Mouse (Mus musculus) G1E (cell line): ENCODE data around the gene Agtrap.

Experiments
- CTCF ChIP-seq: IDR thresholded peaks from 2 replicates; pipeline ENCODE4 v1.5.1; 2012; ENCODE audit warnings: low read depth, low read length, inconsistent platforms, mixed read lengths
- GATA1 ChIP-seq: IDR thresholded peaks from 2 replicates; pipeline ENCODE4 v1.6.1; 2012; ENCODE audit warnings: borderline replicate concordance, low read length, inconsistent platforms, mixed read lengths
- TAL1 ChIP-seq: conservative IDR thresholded peaks from 2 replicates; pipeline ENCODE4 v1.6.1; 2012; ENCODE audit warnings: low read depth, low read length, inconsistent platforms, mixed read lengths

DNA sequence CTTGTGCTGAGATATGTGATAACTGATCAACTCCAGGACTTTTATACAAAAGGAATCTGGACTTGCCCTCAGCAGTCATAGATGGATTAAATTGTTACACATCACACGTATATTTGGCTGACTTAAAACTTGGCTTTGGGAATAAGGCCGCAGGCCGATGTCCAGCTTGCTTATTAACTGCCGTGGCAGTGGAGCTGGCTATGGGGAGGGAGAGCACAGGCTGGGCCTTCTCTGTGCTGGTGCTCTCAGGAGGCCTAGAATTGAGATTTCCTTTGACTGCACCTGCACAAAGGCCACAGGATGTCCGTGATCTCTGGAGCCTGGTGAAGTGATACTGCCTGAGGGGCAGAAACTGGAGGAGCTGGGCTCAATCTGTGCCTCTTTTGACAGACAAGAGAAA, 57.3 kb downstream of the Agtrap start:
- no peak for TF ChIP-seq CTCF
- no peak for TF ChIP-seq TAL1
- no peak for TF ChIP-seq GATA1
